Mouse (Mus musculus) heart, embryonic 13.5 days (tissue): ENCODE measurements around the gene Ces3b. TPM values are rescaled to one million over a fixed set of nuclear protein-coding genes. Genes with fewer than 3 reads are reported as not detected.
"Not testable (repeated sequence)": the region's sequence is repeated elsewhere in the genome, so short reads cannot be mapped to it uniquely, and the experiment has no call there.

Experiments used
- ATAC-seq: fragments of 200-750 bp; cut with Nextera tagmentation; 2 replicates; pipeline ENCODE4 v1.8.0; 2017; ENCODE audit warnings: moderate TSS enrichment; ENCODE audit not compliant: insufficient number of reproducible peaks, low FRiP score, low TSS enrichment; ENCODE audit errors: extremely low read depth
- H3K27ac ChIP-seq: fragments of 300-500 bp; sonication (generic); replicated peaks from 2 replicates; pipeline ENCODE4 v1.5.1; 2015; ENCODE audit warnings: moderate library complexity, mild to moderate bottlenecking, inconsistent platforms
- H3K27me3 ChIP-seq: fragments of 300-500 bp; sonication (generic); replicated peaks from 2 replicates; pipeline ENCODE4 v1.6.1; 2015; ENCODE audit warnings: mild to moderate bottlenecking, inconsistent platforms
- H3K36me3 ChIP-seq: fragments of 300-500 bp; sonication (generic); 2 replicates; pipeline ENCODE4 v1.6.1; 2015; ENCODE audit warnings: mild to moderate bottlenecking, inconsistent platforms
- H3K4me1 ChIP-seq: fragments of 300-500 bp; sonication (generic); 2 replicates; pipeline ENCODE4 v1.6.1; 2015; ENCODE audit warnings: inconsistent platforms
- H3K4me2 ChIP-seq: fragments of 300-500 bp; sonication (generic); 2 replicates; pipeline ENCODE4 v1.6.1; 2015; ENCODE audit warnings: inconsistent platforms, mild to moderate bottlenecking, moderate library complexity
- H3K4me3 ChIP-seq: fragments of 300-500 bp; sonication (generic); 2 replicates; pipeline ENCODE4 v1.5.1; 2015; ENCODE audit warnings: moderate library complexity, mild to moderate bottlenecking, inconsistent platforms
- H3K9ac ChIP-seq: fragments of 300-500 bp; sonication (generic); 2 replicates; pipeline ENCODE4 v1.6.1; 2015; ENCODE audit warnings: inconsistent platforms, mild to moderate bottlenecking, moderate library complexity
- H3K9me3 ChIP-seq: fragments of 300-500 bp; sonication (generic); 2 replicates; pipeline ENCODE4 v1.6.1; 2016; ENCODE audit warnings: inconsistent platforms
- WGBS: fragments of 180-500 bp; shearing (Covaris S2); methylation state at CpG from one replicate; pipeline ENCODE4 v1.1.7; 2015; ENCODE audit warnings: mixed read lengths; 5-methylcytosine and 5-hydroxymethylcytosine counted together
- polyA plus RNA-seq: library from polyadenylated mRNA; unstranded; fragments of >200 nt; fragmentation: Nextera tagmentation; extraction: Ambion mirVana; gene quantifications from 2 replicates; pipeline ENCODE4 v1.2.1, GENCODE M21; 2015

The Ces3b gene
- polyA plus RNA-seq, result not detected in 2 replicates

DNA sequence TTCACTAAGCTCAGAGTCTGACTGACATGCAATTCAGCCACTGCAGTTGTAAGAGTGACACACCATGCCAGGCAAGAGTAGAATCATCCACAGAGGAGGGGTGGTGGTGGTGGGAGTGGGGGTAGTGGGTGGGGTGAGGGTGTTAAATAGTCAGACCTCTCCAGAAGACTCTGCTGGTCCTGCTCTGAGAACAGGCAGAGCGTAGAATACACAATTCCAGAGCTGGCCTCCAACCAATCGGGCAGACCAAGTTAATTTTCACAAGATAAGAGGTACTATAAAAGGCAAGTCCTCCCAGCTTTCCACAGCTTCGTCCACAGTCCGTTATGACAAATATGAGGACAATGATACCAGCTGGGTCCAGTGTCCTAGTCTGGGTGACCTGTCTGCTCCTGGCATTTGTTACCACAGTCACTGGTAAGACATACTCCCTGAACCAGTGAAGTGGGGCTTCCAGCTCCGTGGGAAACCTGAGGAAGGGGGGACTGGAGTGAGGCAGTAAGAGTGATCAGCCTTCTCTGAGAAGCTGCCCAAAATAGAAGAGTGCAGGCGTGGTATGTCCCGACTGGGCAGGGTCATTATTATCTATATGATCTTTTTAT is at the start of gene Ces3b:
TSS of gene Ces3b (plus strand) at position 305 of the 602 bp plus-strand sequence.
- Histone ChIP-seq H3K27me3 (no peaks in the 10 kb centered on the region), H3K9ac (no peak within 1 kb of the TSS), H3K36me3 (no peaks in the 10 kb centered on the region), H3K4me3 (0 out of 2 replicates have a peak within 1 kb of the TSS, but pooled peaks have one; percentile 1), H3K27ac (peak within 1 kb of the TSS; percentile 49), H3K9me3 (no peaks in the 10 kb centered on the region), H3K4me2 (peak within 1 kb of the TSS; percentile 49), H3K4me1 (peaks cover 9% of the 10 kb centered on the region)
- whole genome bisulfite sequencing, result 33% methylated on average over 7 of the region's 7 CpGs
- ATAC-seq, result peak; percentile 19; the same call in 1 of the 2 replicates

DNA sequence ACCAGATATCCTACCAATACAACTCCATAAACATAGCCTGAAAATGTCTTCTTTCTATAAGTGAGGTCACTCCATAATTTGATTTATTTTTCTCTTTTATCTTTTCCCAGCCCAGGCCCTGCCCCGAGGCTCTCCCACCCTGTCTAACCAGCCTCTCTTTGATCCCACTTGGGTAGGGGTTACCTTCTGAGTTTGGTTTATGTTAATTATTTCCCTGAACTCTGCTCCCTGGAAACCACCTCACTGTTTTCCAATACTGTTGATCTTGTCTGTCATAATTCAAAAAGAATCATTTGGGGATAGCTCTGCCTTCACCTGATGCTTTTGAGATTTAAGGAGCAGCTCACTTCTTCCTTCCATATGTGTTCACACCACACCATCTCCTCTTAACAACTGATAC is 40.0 kb upstream of the Ces3b start:
- Histone ChIP-seq H3K9me3 (0 out of 2 replicates have a peak, but pooled peaks cover 2% of the 10 kb centered on the region), H3K27ac (no peak overlapping the region), H3K27me3 (no peaks in the 10 kb centered on the region), H3K36me3 (no peaks in the 10 kb centered on the region), H3K4me2 (no peak overlapping the region), H3K4me1 (no peaks in the 10 kb centered on the region), H3K4me3 (no peak overlapping the region), H3K9ac (no peak overlapping the region)
- WGBS, result 51% methylated on average over 1 of the region's 1 CpGs
- ATAC-seq, result no peak

DNA sequence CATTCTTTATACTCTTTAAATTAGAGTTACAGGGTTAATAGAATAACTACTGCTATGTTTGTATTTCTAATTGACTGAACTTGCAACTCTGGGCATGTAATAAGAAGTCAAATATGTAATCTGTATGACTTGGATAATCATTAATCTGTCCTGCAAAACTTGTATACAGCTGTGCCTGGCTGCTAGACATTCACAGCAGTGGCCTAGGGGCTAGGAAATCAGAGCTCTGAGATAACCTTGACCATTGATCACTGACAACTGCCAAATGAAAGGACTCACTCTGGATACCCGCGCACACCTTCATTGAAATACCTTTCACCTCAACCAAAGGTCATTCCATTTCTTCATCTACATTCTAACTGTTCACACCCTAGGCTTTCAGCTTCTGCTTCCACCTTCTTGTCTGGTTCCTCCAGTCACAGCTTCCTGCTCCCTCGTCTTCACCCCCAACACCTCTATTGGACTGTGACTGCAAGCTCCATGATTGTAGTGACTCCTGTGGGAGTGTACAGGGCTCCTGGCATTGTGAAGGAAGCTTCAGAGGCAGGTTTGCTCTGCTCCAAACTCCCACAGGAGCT is 37.6 kb upstream of the Ces3b start:
- ATAC-seq, result no peak
- Histone ChIP-seq H3K4me1 (no peaks in the 10 kb centered on the region), H3K9me3 (no peaks in the 10 kb centered on the region), H3K4me3 (no peak overlapping the region), H3K27ac (no peak overlapping the region), H3K9ac (no peak overlapping the region), H3K36me3 (no peaks in the 10 kb centered on the region), H3K27me3 (no peaks in the 10 kb centered on the region), H3K4me2 (no peak overlapping the region)
- WGBS, result 73% methylated on average over 3 of the region's 3 CpGs

DNA sequence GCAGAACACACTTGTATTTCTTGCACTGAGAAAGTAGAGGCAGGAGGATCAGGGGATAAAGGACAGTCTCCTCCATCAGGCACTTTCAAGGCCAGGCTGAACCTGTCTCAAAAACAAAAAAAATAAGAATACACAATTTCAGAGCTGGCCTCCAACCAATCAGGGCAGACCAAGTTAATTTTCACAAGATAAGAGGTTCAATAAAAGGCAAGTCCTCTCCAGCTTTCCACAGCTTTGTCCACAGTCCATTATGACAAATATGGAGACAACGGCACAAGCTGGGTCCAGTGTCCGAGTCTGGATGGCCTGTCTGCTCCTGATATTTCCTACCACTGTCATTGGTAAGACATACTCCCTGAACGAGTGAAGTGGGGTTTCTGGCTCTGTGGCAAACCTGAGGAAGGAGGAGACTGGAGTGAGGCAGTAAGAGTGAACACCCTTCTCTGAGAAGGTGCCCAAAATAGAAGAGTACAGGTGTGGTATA is 35.1 kb upstream of the Ces3b start, which contains the start of gene Ces3a:
TSS of gene Ces3a (plus strand) at position 231 of the 484 bp plus-strand sequence.
- H3K4me3 ChIP-seq, result no peak within 1 kb of the TSS

DNA sequence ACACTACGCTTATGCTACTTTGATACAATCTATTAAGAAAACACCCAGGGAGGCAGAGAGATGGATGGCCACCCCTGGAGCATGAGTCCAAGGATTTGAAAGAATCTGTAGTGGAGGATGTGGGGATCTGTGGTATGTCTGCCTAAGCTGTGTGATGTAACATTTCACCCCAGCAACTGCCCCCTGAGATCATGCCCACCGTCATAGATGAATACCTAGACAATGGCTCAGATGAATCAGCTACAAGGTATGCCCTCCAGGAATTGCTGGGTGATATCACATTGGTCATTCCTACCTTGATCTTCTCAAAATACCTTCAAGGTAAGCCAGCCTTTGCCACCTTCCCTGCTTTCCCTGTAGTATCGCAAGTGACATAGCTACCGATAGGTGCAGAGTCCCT is 27.3 kb upstream of the Ces3b start:
- Histone ChIP-seq H3K4me3 (no peak overlapping the region), H3K27me3 (0 out of 2 replicates have a peak, but pooled peaks cover 5% of the 10 kb centered on the region), H3K27ac (no peak overlapping the region), H3K4me2 (no peak overlapping the region), H3K4me1 (no peaks in the 10 kb centered on the region), H3K36me3 (no peaks in the 10 kb centered on the region), H3K9me3 (no peaks in the 10 kb centered on the region), H3K9ac (no peak overlapping the region)
- 80% methylated on average over 4 of the region's 4 CpGs for WGBS
- ATAC-seq, result no peak

More for the DNA sequence above, 35.1 kb upstream of the Ces3b start, which contains the start of gene Ces3a:
- H3K9me3 ChIP-seq, result no peaks in the 10 kb centered on the region
- H3K9ac ChIP-seq, result no peak within 1 kb of the TSS
- no peaks in the 10 kb centered on the region for H3K4me1 ChIP-seq
- ATAC-seq, result no peak
- 56% methylated on average over 3 of the region's 3 CpGs for WGBS
- no peaks in the 10 kb centered on the region for H3K36me3 ChIP-seq
- no peak within 1 kb of the TSS for H3K27ac ChIP-seq
- H3K4me2 ChIP-seq, result no peak within 1 kb of the TSS
- H3K27me3 ChIP-seq, result 0 out of 2 replicates have a peak, but pooled peaks cover under 1% of the 10 kb centered on the region

DNA sequence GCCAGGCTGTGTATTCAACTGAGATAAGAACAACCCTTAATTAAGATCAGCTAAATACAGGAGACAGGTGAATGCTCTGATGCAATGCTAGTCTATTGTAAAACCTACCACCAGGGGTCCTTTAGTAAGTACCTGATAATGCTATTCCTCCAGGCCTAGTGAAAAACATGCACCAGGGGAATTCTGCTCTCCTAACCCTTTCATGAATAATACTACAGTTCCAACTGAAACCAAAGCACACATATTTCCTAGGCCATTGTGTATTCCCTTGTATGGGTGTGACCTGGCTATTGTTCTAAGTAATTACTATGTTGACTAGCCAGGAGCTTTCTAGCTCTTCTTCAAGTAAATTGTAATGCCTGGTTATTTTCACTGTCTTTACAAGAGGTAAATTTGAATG is 23.5 kb upstream of the Ces3b start:
- Histone ChIP-seq H3K4me2 (no peak overlapping the region), H3K4me1 (no peaks in the 10 kb centered on the region), H3K4me3 (no peak overlapping the region), H3K36me3 (no peaks in the 10 kb centered on the region), H3K27me3 (no peaks in the 10 kb centered on the region), H3K9ac (no peak overlapping the region), H3K9me3 (peaks cover 6% of the 10 kb centered on the region), H3K27ac (no peak overlapping the region)
- no peak for ATAC-seq

DNA sequence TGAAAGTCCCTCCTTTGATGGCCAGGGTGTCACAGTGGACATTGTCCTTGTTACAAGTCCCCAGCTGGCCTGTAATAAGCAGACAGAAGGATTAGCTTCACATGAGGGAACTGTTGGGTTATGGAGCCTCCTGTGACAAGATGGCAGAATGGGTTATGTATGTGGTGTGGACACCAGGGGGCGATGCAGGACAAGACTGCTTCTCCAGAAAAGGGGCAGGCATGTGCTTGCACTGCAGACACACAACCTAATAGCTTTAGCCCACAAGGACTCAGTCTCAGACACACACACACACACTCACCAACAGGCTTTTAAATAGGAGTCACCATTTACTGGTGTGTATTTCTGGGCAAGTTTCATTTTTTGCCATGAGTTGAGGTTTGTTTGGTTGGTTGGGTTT is 16.8 kb upstream of the Ces3b start:
- Histone ChIP-seq H3K4me3 (no peak overlapping the region), H3K9me3 (peaks cover 6% of the 10 kb centered on the region), H3K4me1 (no peaks in the 10 kb centered on the region), H3K27ac (no peak overlapping the region), H3K9ac (no peak overlapping the region), H3K27me3 (0 out of 2 replicates have a peak, but pooled peaks cover 4% of the 10 kb centered on the region), H3K4me2 (no peak overlapping the region), H3K36me3 (no peaks in the 10 kb centered on the region)
- WGBS, result 0% methylated on average over 1 of the region's 1 CpGs
- no peak for ATAC-seq

DNA sequence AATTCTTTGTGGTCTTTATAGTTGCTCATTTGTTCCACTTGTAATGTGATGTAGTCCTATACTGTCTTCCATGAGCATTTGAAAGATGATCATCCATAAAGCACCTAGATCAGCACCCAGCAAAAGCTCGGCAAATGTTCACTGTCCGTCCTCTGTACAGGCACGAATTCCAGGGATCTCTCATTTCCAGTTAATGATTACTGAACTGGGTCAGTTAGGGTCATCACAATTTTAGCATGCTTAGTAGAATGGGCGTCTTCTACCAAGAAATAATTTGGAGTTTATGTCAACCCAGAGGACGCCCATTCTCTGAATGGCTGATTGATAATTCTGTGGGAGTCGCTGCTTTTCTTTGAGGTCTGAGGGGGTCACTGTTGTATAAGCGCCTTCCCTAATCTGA is 15.6 kb upstream of the Ces3b start:
- H3K4me1 ChIP-seq, H3K36me3 ChIP-seq, H3K4me3 ChIP-seq, H3K9ac ChIP-seq, H3K27me3 ChIP-seq, H3K4me2 ChIP-seq, ATAC-seq, H3K9me3 ChIP-seq, H3K27ac ChIP-seq: not testable (repeated sequence)
- 62% methylated on average over 7 of the region's 7 CpGs for WGBS

DNA sequence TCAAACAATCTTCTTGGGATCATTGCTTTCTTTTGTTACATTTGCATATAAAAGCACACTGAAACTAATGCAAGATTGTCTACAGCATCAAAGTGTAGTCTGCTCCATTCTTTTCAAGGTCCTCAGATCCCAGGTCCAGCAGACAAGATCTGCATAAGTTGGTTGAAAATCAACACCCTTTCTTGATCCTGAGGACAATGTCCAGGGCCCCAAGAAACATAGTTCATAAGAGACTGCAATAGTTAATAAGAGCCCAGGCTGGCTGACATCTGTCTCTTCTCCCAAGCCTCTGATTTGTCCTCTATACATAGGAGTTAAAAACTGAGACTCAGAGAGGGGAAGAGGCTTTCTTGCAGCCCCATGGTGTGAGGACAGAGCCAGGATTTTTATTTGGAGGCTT is 14.6 kb upstream of the Ces3b start:
- Histone ChIP-seq H3K27me3 (0 out of 2 replicates have a peak, but pooled peaks cover 4% of the 10 kb centered on the region), H3K36me3 (no peaks in the 10 kb centered on the region), H3K4me3 (no peak overlapping the region), H3K27ac (no peak overlapping the region), H3K9ac (no peak overlapping the region), H3K4me1 (no peaks in the 10 kb centered on the region), H3K4me2 (no peak overlapping the region), H3K9me3 (no peaks in the 10 kb centered on the region)
- no peak for ATAC-seq

DNA sequence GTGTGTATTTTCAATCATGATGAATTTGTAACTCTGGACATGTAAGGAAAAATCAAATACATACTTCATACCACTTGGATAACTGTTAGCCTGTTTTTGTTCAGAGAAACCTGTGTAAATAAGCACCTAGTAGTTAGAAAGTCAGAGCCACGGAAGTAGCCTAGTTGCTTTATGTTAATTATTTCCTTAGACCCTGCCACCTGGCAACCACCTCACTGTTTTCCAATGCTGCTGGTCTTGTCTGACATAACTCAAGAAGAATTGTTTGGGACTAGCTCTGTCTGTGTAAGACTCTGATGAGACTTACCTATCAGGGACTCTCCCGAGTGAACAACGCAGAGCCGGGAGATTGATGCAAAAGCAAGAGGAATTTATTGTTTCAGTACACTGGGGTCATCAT is 7.0 kb upstream of the Ces3b start:
- no peak overlapping the region for H3K4me3 ChIP-seq
- no peak for ATAC-seq
- H3K27ac ChIP-seq, result no peak overlapping the region
- no peaks in the 10 kb centered on the region for H3K4me1 ChIP-seq
- H3K9me3 ChIP-seq, result 0 out of 2 replicates have a peak, but pooled peaks cover 4% of the 10 kb centered on the region
- H3K4me2 ChIP-seq, result no peak overlapping the region
- WGBS, result 93% methylated on average over 4 of the region's 4 CpGs
- no peaks in the 10 kb centered on the region for H3K36me3 ChIP-seq
- H3K9ac ChIP-seq, result no peak overlapping the region
- no peaks in the 10 kb centered on the region for H3K27me3 ChIP-seq

DNA sequence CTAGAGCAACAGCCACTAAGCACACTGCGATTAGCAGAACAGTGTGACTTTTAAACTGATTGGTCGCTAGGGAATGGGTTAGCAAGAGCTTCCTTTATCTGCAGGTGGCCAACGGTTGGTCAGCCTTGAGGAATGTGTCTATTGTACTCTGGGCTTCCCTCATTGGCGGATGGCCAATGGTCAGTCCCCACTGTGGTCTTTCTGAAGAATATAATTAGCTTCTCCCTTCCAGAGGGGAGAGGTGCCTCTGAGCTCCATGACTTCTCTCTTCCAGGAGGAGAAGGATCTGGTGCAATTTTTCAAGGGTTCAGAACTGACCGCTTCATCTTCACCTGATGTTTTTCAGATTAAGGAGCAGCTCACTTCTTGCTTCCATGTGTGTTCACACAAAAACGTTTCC is 6.5 kb upstream of the Ces3b start:
- 58% methylated on average over 6 of the region's 6 CpGs for WGBS

DNA sequence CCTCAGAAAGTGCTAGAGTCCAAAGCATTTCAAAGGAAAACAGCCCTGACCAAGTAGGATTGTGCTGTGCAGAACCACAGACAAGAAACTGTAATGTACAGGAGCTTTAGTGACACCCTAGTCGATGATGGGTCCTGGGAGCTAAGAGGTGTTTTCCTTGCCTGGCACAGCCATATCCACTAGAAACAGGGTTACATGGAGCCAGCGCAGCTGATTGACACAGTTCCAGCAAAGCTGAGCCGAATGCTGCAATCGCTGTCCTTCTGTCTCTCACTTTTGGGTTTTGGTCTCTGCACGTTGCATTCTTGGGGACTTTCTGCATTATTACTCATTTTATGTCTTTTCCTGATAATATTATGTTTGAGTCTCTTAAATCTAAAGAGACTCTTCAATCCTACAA is 5.0 kb upstream of the Ces3b start:
- H3K4me2 ChIP-seq, result no peak overlapping the region
- H3K4me3 ChIP-seq, result no peak overlapping the region
- no peak overlapping the region for H3K9ac ChIP-seq
- H3K36me3 ChIP-seq, result no peaks in the 10 kb centered on the region
- no peaks in the 10 kb centered on the region for H3K27me3 ChIP-seq
- H3K9me3 ChIP-seq, result 0 out of 2 replicates have a peak, but pooled peaks cover 4% of the 10 kb centered on the region
- H3K4me1 ChIP-seq, result peaks cover 7% of the 10 kb centered on the region
- WGBS, result 74% methylated on average over 5 of the region's 5 CpGs
- no peak overlapping the region for H3K27ac ChIP-seq
- no peak for ATAC-seq

More for the DNA sequence above, 6.5 kb upstream of the Ces3b start:
- no peak overlapping the region for H3K4me2 ChIP-seq
- no peak overlapping the region for H3K27ac ChIP-seq
- no peak overlapping the region for H3K4me3 ChIP-seq
- H3K4me1 ChIP-seq, result no peaks in the 10 kb centered on the region
- no peaks in the 10 kb centered on the region for H3K27me3 ChIP-seq
- 0 out of 2 replicates have a peak, but pooled peaks cover 4% of the 10 kb centered on the region for H3K9me3 ChIP-seq
- H3K9ac ChIP-seq, result no peak overlapping the region
- no peak for ATAC-seq
- H3K36me3 ChIP-seq, result no peaks in the 10 kb centered on the region
